Mouse (Mus musculus): Measurements from ENCODE around the gene Rpp30. TPM values are rescaled to one million over a fixed set of nuclear protein-coding genes. Genes with fewer than 3 reads are reported as not detected.

The Rpp30 gene
- polyA plus RNA-seq (2015; fragmentation: Nextera tagmentation; extraction: Ambion mirVana), result 62.9 and 67.1 TPM in 2 replicates

DNA sequence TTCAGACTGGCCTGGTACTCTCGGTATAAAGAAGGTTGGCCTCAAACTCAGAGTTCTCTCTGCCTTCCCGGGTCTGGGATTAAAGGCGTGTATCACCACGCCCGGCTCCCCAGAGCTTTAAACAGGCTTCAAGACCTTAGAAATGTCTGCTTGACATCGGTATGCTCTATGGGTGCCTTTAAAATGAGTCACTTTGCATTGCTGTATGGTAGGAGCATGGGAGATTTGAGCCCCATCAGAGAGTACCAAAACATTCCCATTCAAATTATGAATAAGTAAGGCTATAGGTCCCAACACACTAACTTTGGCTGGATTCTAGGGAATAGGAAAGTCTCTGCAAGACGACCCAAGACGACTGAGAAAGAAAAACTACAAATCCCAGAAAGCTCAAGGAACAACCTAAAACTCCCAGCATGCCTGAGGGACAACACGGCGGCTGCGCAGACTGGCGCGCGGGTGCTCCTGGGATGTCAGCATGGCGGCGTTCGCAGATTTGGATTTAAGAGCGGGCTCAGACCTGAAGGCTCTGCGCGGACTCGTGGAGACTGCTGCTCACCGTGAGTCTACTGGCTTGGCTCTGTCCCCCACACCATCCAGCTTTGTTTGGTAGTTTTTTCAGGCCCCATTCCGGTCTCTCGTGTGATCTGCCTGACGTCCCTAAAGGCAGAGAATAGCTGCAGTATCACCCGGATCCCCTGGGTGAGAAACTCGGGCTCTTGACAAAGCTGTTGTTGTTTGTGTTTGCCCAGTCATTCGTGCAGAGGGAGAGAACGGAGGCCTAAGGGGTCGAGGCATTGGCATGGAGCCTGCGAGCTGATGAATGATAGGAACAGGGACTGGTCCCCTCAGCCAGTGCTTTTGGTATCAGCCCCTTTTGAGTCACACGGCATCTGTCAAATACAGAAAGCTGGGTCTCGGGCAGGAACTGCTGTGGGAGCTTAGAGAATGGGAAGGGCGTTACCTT, at the start of gene Rpp30:
Rpp30 (plus strand) TSS at position 455 of the 964 bp plus-strand sequence.
- peak within 1 kb of the TSS; percentile 72 for H3K4me3 ChIP-seq
- WGBS, result 1% methylated on average over 34 of the region's 34 CpGs
- H3K36me3 ChIP-seq, result peaks cover 10% of the 10 kb centered on the region
- peaks cover 19% of the 10 kb centered on the region for H3K4me1 ChIP-seq (replicated peaks)
- ATAC-seq (ENCODE audit: low FRiP score, low read depth), result peak; percentile 96
- peak within 1 kb of the TSS; percentile 56 for H3K9ac ChIP-seq
- peak within 1 kb of the TSS; percentile 57 for H3K27ac ChIP-seq (replicated peaks)
- no peaks in the 10 kb centered on the region for H3K27me3 ChIP-seq
- no peaks in the 10 kb centered on the region for H3K9me3 ChIP-seq
- peak within 1 kb of the TSS; percentile 78 for H3K4me2 ChIP-seq

DNA sequence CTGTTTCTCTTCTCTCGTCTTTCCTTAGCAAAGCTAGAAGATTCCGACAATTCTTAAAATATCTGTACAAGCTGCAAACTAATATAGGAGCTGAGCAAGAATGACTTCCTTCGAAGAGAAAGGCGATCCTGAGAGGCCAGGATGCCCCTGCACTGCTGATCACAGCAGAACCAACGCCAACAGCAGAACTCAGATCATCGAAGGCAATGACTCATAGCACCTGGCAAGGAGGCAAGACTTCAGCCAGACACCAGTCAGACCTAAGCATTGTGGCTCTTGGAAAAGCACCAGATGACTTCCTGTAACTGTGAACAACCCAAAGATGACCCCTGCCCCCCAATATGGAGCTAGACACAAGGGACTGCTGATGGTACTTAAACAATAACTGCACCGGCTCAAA, 37.5 kb upstream of the Rpp30 start:
- Histone ChIP-seq H3K4me3 (no peak overlapping the region), H3K4me1 (replicated peaks) (no peaks in the 10 kb centered on the region), H3K9me3 (no peaks in the 10 kb centered on the region), H3K9ac (no peak overlapping the region), H3K36me3 (no peaks in the 10 kb centered on the region), H3K27me3 (no peaks in the 10 kb centered on the region), H3K27ac (replicated peaks) (no peak overlapping the region), H3K4me2 (no peak overlapping the region)
- WGBS, result 87% methylated on average over 7 of the region's 7 CpGs
- ATAC-seq (ENCODE audit: low FRiP score, low read depth), result no peak

- 7% methylated on average over 49 of the region's 49 CpGs for WGBS
- peak overlapping the region; percentile 68 for H3K9ac ChIP-seq
- peak overlapping the region; percentile 89 for H3K4me2 ChIP-seq
- H3K36me3 ChIP-seq, result no peaks in the 10 kb centered on the region
- peak; percentile 80 for ATAC-seq (ENCODE audit: low FRiP score, low read depth)
- H3K4me3 ChIP-seq, result peak overlapping the region; percentile 75
- no peaks in the 10 kb centered on the region for H3K9me3 ChIP-seq
- H3K27me3 ChIP-seq, result peaks cover 5% of the 10 kb centered on the region; the same call in 1 of the 2 replicates
- H3K27ac ChIP-seq (replicated peaks), result peak overlapping the region; percentile 78
- H3K4me1 ChIP-seq (replicated peaks), result peaks cover 10% of the 10 kb centered on the region
Measured at GRCm38 (mm10) chr19:36056502-36057221, 26.9 kb upstream of the Rpp30 start.

- Histone ChIP-seq H3K4me3 (peak within 1 kb of the TSS; percentile 75), H3K27ac (replicated peaks) (peak within 1 kb of the TSS; percentile 78), H3K36me3 (no peaks in the 10 kb centered on the region), H3K9ac (peak within 1 kb of the TSS; percentile 68), H3K4me1 (replicated peaks) (peaks cover 10% of the 10 kb centered on the region), H3K4me2 (peak within 1 kb of the TSS; percentile 89), H3K9me3 (no peaks in the 10 kb centered on the region), H3K27me3 (peaks cover 5% of the 10 kb centered on the region; the same call in 1 of the 2 replicates)
- under 1% methylated on average over 66 of the region's 86 CpGs for WGBS
- peak; percentile 96 for ATAC-seq (ENCODE audit: low FRiP score, low read depth)
Measured at GRCm38 (mm10) chr19:36057231-36057811, 26.2 kb upstream of the Rpp30 start, which contains the start of gene Htr7. Htr7 (minus strand) TSS chr19:36057507.

DNA sequence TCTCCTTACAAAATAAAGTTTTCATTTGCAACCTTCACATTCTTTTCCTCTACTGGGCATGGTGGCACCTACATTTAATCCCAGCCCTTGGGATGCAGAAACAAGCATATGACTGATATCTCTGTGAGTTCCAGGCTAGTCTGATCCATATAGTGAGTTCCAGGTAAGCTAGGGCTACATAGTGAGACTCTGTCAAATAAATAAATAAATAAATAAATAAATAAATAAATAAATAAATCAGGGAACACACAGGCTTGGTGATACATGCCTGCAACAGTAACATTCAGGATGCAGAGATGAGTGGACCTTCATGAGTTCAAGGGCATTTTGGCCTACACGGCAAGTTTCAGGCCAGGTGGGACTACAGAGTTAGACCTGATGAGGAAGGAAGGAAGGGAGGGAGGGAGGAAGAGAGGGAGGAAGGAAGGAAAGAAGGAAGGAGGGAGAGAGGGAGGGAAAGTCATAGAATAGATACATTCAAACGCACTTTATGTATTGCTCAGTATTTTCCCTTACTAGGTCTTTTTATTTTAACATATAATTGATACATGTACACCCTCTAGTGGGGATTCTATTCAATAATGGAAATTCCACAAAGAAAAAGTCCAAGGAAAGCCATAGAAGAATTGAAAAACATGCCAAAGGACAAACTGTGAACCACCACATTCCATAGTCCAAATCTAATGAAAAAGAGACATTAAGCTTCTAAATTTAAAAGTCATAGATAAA, 20.6 kb upstream of the Rpp30 start:
- Histone ChIP-seq H3K4me1 (replicated peaks) (peaks cover 3% of the 10 kb centered on the region), H3K4me2 (no peak overlapping the region), H3K9ac (no peak overlapping the region), H3K27ac (replicated peaks) (no peak overlapping the region), H3K9me3 (no peaks in the 10 kb centered on the region), H3K36me3 (no peaks in the 10 kb centered on the region), H3K4me3 (no peak overlapping the region), H3K27me3 (no peaks in the 10 kb centered on the region)
- 67% methylated on average over 2 of the region's 2 CpGs for WGBS
- ATAC-seq (ENCODE audit: low FRiP score, low read depth), result peak; percentile 66

- peaks cover 19% of the 10 kb centered on the region for H3K4me1 ChIP-seq (replicated peaks)
- H3K27ac ChIP-seq (replicated peaks), result no peak overlapping the region
- no peaks in the 10 kb centered on the region for H3K9me3 ChIP-seq
- H3K36me3 ChIP-seq, result 0 out of 2 replicates have a peak, but pooled peaks cover 2% of the 10 kb centered on the region
- WGBS, result 40% methylated on average over 7 of the region's 7 CpGs
- ATAC-seq (ENCODE audit: low FRiP score, low read depth), result peak; percentile 66
- no peaks in the 10 kb centered on the region for H3K27me3 ChIP-seq
- H3K9ac ChIP-seq, result peak overlapping the region; percentile 34; the same call in 1 of the 2 replicates
- peak overlapping the region; percentile 72 for H3K4me3 ChIP-seq
- H3K4me2 ChIP-seq, result peak overlapping the region; percentile 78
Measured at GRCm38 (mm10) chr19:36082606-36083261, 782 bp upstream of the Rpp30 start.

DNA sequence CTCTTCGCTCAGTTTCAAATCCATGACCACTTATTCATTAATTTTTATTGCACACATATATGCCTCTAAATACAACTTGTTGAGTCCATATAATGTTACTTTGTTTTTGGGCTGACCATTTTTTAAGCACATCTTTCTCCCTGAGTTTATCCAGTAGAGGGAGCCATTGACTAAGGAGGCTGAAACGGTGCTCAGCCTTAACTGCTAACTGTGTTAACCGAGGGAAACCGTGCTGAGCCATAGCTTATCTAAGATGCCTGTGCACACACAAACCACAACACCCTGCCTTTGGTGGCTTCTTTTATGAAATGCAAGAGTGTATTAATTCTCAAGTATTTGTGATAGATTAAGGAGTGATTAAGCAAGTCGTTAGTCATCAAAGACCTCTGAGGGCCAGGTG, 7.3 kb downstream of the Rpp30 start:
- ATAC-seq (ENCODE audit: low FRiP score, low read depth), result 0 out of 2 replicates have a peak, but pooled peaks have one; percentile 34
- WGBS, result 54% methylated on average over 5 of the region's 5 CpGs
- H3K27me3 ChIP-seq, result no peaks in the 10 kb centered on the region
- peaks cover 53% of the 10 kb centered on the region for H3K36me3 ChIP-seq
- no peak overlapping the region for H3K27ac ChIP-seq (replicated peaks)
- H3K9ac ChIP-seq, result no peak overlapping the region
- H3K4me2 ChIP-seq, result no peak overlapping the region
- H3K9me3 ChIP-seq, result no peaks in the 10 kb centered on the region
- no peaks in the 10 kb centered on the region for H3K4me1 ChIP-seq (replicated peaks)
- H3K4me3 ChIP-seq, result no peak overlapping the region

DNA sequence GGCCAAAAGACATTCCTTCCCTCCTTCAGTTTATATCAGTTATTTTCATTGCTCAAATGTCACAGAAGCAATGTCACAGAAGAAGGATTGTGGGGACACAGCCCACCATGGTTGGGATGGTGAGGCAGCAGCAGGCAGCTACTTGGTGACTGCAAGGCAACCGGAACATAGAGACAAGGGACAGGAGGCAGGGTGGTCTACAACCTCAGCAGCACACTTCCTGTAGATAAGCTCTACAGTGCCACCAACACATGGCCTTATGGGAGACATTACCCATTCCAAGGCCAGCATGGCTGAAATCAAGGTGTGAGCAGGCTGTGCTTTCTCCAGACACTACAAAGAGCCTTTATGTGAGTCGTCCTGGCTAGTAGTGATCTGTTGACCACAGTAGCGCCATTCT, 13.7 kb downstream of the Rpp30 start:
- no peak overlapping the region for H3K4me3 ChIP-seq
- H3K36me3 ChIP-seq, result peaks cover 49% of the 10 kb centered on the region
- ATAC-seq (ENCODE audit: low FRiP score, low read depth), result no peak
- no peak overlapping the region for H3K9ac ChIP-seq
- H3K27me3 ChIP-seq, result no peaks in the 10 kb centered on the region
- no peaks in the 10 kb centered on the region for H3K9me3 ChIP-seq
- 94% methylated on average over 3 of the region's 3 CpGs for WGBS
- H3K27ac ChIP-seq (replicated peaks), result no peak overlapping the region
- H3K4me2 ChIP-seq, result no peak overlapping the region
- H3K4me1 ChIP-seq (replicated peaks), result no peaks in the 10 kb centered on the region

GRCm38 (mm10) chr19:36098265-36098664, 14.7 kb downstream of the Rpp30 start:
- peaks cover 50% of the 10 kb centered on the region for H3K36me3 ChIP-seq

DNA sequence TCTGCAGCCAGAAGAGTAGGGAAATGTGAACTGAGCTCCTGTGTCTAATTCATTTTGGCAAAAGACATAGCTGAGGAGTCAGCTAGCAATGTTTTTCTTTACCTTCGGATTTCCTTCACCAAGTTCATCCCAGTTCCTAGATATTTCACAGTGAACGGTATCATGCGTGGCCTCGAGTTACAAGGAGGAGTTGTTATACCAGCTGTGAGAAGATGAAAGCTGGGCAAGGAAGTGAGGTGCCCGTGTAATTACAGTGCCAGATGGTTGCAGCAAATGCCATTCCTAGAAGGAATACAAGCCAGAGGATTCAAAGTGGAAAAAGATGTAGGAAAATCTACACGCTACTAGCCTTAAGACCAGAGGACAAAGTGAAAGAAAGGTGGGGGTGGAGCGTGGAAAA, 15.4 kb downstream of the Rpp30 start:
- Histone ChIP-seq H3K9me3 (no peaks in the 10 kb centered on the region), H3K4me3 (no peak overlapping the region), H3K4me2 (no peak overlapping the region), H3K9ac (no peak overlapping the region), H3K4me1 (replicated peaks) (no peaks in the 10 kb centered on the region), H3K27me3 (no peaks in the 10 kb centered on the region), H3K36me3 (peaks cover 55% of the 10 kb centered on the region), H3K27ac (replicated peaks) (no peak overlapping the region)
- ATAC-seq (ENCODE audit: low FRiP score, low read depth), result no peak
- 92% methylated on average over 7 of the region's 7 CpGs for WGBS

More at GRCm38 (mm10) chr19:36098265-36098664, 14.7 kb downstream of the Rpp30 start:
- no peak for ATAC-seq (ENCODE audit: low FRiP score, low read depth)
- Histone ChIP-seq H3K27ac (replicated peaks) (no peak overlapping the region), H3K9me3 (no peaks in the 10 kb centered on the region), H3K4me3 (no peak overlapping the region), H3K4me1 (replicated peaks) (no peaks in the 10 kb centered on the region), H3K27me3 (no peaks in the 10 kb centered on the region), H3K9ac (no peak overlapping the region), H3K4me2 (no peak overlapping the region)
- 85% methylated on average over 1 of the region's 1 CpGs for WGBS

GRCm38 (mm10) chr19:36103909-36104308, 20.4 kb downstream of the Rpp30 start:
- no peaks in the 10 kb centered on the region for H3K27me3 ChIP-seq
- no peak overlapping the region for H3K4me3 ChIP-seq
- 96% methylated on average over 5 of the region's 5 CpGs for WGBS
- no peaks in the 10 kb centered on the region for H3K4me1 ChIP-seq (replicated peaks)
- H3K4me2 ChIP-seq, result no peak overlapping the region
- ATAC-seq (ENCODE audit: low FRiP score, low read depth), result no peak
- H3K9ac ChIP-seq, result no peak overlapping the region
- H3K9me3 ChIP-seq, result no peaks in the 10 kb centered on the region
- peaks cover 31% of the 10 kb centered on the region for H3K36me3 ChIP-seq
- no peak overlapping the region for H3K27ac ChIP-seq (replicated peaks)

All from hindbrain, embryonic 15.5 days (tissue).